Mouse (Mus musculus) right cerebral cortex, postnatal 14 days (tissue): ENCODE data around the gene Trpm8.

Experiments
- DNase-seq: peaks from one replicate; pipeline ENCODE4 v3.0.0; 2022

Trpm8 gene

DNA sequence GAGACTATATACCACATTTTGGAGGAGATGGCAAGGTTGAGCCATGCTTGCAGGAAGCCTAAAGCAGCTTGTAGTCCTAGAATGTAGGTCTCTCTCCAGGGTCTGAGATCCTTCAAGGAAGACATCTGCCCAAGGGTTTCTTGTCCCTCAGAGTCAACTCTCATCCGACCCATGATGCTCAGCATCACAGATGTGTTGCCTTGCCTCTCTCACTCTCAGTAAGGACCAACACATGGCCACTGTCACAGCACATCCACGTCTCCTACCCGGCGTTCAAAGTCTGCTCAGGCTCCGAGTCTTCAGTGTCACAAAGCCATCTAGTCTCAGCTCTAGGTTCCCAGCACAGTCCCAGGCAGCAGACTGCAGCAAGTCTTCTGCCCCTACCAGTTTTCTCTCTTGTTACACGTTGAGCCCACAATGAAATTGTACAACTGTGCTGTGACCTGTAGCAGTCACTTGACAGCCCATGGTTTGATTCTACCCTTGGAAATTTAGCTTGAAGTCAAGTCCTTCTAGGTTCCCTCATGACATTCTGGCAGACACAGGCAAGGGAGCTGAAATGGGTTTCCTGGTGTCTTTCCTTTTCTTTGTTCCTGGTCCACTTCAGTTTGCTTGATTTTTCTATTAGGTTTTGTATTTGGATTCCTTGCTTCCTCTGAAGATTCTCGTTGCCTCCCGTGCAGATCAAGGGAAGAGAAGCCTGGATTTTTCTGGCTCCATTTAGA lies 27.0 kb downstream of the Trpm8 start:
- DNase-seq, result no peak

DNA sequence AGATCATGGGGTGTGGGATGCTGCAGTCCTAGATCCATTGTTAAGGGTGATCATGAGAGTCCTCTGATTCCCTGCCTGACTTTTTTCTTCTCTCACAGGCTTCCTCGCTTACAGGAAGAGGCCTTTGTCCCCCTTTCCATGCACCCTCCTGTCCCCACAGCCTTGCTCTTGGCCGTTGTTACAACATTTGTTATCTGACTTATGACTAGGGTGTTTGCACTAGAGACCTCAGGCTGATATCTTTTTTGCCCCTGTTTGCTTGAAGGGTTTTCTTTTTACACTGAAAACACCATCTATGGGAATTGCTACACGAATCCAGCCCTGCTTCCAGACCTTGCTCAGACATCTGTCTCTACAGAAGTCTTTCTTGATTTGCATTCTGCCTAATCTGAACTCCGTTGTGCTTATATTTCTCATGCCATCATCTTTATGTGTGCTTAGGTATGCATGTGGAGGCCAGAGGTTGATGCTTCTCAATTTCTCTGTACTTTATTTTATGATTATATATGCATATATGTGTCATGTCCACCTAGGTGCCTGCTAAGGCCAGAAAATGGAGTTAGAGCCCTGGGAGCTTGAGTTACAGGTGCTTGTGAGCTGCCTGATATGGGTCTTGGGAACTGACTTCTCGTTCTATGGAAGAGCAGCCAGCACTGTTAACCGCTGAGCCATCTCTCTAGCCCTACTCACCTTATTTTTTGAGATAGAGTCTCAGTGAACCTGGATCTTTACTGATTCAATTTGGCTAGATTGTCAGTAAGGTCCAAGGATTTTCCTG lies 27.7 kb downstream of the Trpm8 start:
- no peak for DNase-seq

DNA sequence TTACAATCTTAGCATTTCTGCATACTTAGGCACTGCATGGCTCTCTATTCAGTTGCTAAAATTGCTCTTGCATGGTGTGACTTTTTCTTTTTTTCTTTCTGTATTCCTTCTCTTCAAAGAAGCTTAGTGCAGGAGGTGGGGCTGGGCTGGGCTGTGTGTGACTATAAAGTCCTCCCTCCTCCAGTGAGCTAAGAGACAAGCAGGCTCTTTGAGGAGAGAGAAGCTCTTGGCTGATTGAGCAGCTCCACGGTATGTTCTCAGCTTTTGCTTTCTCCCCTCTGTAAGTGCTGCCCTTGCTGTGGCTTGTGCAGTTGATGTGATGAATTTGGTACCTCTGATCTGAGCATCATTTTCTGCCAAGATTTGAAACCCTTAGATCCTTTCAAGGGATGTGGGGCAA lies 29.1 kb downstream of the Trpm8 start:
- no peak for DNase-seq

DNA sequence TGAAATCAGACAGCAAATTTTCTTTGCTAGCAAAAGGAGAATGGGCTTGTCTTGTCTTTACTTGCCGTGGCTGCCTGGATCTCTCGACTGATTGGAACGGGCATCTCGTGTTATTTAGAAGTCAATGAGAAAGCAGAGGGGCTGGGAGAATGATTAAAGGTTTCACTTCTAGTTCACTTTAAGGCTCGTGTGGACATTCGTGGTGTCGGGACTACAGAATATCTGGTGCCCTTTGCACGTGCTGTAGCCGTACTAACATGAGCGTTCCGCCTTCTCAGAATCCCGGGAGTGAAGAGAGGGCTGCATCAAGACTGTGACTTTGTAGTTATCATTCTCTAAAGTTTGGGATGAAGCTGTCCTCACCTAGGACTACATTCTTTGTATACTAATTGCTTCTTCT lies 29.7 kb downstream of the Trpm8 start:
- no peak for DNase-seq

DNA sequence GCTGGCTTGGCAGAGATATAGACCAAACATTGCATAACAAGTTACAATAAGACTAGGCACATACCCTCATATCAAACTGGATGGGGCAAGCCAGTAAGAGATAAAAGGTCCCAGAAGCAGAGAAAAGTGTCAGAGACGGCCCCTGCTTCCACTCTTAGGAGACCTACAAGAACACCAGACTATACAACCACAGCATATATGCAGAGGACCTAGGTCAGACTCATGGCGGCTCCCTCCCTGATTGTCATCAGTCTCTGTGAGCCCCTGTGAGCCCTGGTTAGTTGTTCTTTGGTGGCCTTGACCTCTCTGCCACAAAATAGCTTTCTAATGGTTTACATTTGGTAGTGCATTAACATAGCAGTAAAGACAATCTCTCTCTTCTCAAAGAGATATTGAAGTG lies 31.6 kb downstream of the Trpm8 start:
- DNase-seq, result no peak

DNA sequence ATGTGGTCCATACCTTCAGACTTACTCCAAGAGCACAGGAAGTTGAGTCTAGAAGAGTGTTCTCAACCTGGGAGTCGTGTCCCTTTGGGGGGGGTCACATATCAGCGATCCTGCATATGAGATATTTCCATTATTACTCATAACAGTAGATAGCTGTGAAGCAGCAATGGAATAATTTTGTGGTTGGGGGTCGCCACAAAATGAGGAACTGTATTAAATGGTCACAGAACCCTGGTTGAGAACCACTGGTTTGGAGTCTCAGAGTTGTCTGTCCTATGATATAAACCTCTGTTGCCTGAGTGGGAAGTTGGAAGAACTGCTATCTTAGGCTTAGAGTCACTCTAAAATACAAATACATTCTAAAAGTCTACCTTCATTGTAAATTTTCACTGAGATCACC lies 32.4 kb downstream of the Trpm8 start:
- no peak for DNase-seq

DNA sequence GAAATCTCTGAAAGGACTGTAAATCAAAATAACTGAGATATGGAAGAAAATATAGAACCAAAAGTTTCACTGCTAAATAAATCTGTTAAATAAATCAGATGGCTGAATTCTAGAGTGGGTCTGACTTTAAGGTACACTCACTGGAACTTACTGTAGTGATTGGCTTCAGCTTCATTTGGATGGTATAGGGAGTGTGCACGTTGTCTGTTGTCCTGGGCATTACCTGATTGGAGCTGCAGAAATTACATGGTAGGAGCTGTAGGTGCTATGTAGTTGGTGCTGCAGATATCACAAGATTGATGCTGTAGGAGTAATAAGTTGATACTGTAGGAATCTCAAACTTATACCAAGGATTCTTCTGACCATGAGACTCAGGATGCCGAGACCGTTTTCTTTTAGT lies 32.9 kb downstream of the Trpm8 start:
- no peak for DNase-seq

DNA sequence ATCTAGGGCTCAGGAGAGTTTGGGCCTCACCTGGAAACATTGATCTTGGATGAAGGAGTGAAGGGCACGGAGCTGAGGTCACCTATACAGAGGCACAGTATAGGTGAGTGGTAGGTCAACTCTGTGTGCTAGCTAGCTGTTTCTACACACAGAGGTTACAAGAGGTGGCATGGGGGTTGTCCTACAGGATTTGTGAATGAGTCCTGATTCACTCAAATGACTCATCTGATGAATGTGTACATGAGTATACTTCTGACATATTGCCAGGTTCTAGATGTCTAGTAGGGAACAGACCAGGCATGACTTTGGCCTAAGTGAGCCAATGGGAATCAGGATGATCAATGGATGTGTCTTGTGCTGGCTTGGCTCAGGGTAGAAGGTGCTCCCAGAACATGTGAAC lies 39.8 kb downstream of the Trpm8 start:
- DNase-seq, result no peak

DNA sequence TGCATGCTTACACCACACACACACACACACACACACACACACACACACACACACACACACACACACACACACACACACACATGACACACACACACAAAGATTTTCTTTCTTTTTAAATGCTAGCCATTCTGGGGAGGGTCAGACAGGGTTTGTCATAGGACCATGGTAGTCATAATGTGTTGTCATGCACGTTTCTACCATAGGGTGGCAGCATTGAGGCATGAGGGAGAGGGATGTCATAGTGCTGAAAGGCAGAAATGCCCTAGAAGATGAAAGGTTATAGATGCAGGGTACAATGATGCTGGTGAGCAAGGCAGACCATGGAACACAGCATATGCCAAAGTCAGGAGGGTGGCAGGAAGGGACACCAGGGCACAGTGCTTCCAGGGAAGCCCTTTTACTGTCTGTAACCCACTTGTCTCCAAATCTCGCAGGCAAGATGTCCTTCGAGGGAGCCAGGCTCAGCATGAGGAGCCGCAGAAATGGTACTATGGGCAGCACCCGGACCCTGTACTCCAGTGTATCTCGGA lies 41.1 kb downstream of the Trpm8 start:
- DNase-seq, result peak; percentile 73

DNA sequence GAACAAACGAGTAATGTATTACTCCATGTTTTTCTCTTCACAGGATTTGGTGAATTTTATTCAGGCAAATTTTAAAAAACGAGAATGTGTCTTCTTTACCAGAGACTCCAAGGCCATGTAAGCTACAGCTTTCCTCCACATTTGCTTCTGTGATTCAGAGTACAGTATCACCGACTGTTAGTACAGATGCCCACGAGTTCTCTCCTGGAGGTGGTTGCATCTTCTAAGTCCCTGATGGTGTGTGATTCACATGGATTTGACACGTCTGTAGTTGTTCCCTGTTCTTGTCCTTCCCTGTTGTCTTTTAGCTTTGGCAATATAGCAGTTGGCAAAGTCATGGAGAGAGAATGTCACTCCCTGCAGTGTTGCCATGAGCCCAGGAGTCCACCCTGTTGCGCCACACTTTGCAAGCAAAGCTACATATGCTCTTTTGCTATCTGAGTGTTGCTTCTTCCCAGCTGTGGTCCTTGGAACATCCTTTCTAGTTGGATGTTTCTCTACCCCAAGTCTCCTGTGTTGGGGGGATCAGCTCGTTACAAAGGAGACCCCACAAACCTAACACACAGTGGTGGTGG lies 43.4 kb downstream of the Trpm8 start:
- DNase-seq, result no peak

DNA sequence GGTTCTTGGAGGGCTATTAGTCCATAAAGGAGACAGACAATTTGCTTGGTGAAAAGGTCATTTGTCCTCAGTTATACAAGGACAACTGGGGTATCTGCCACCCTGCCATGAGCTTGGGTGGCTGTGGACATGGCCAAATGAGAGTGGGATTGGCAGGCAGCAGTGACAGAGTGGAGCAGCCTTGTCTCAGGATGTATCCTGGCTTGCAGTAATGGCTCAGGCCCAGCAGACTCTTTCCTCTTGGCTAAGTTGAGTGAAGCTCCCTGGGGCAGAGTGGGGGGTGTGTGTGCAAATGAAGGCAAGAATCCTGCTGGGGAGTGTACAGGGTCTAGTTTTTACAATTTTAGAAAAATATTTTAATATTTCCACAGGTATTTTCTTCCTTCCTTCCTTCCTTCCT lies 44.7 kb downstream of the Trpm8 start:
- no peak for DNase-seq

DNA sequence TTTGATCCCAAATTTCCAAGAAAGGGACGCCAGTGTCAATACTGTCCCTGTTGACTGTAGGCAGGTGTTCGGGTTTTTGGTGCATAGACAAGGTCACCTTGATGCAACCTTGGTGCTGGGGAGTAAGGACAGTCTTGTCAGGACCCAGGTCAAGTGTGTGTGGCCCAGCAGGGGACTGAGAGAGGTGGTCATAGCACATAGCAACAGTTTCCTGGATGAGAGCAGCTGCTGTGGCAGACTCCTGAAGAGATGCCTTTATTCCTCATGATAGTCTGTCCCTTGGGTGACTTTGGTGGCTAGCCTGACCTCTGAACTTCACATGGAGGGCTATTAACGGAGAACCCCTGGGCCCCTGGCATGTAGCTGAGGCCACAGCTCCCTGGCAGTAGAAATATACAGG lies 45.6 kb downstream of the Trpm8 start:
- no peak for DNase-seq

DNA sequence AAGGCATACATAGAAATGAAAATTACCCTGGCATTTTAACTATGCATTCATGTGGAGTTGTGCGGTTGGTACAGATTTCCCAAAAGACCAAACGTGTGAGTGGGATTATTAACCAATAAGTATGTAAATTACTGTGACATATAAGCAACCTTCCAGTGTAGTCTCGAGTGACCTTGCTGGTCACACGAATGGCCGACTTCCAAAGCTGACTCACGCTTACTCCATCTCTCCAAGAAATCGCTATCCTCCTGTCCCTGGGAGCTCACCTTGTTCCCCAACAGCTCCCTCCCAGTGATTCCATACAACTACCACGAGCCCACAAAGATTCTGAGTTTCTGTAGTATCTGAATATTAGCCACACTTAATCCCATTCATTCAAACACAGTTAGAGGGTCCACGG lies 62.0 kb downstream of the Trpm8 start:
- DNase-seq, result no peak

DNA sequence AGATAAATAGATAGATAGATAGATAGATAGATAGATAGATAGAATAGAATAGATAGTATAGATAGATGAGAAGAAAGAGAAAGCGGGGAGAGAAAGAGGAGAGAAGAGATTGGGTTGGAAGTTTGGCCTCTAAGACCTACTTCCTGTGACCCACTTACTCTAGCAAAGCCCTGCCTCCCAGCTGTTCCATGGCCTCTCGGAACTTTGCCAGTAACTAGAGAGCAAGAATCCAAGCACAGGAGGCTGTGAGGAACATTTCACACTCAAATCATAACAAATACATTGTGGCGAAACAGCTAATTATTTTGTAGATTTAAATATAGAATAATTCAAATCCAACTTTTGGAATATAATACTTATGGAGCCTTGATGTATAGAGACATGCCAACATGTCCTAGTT lies 65.2 kb downstream of the Trpm8 start:
- DNase-seq, result no peak

DNA sequence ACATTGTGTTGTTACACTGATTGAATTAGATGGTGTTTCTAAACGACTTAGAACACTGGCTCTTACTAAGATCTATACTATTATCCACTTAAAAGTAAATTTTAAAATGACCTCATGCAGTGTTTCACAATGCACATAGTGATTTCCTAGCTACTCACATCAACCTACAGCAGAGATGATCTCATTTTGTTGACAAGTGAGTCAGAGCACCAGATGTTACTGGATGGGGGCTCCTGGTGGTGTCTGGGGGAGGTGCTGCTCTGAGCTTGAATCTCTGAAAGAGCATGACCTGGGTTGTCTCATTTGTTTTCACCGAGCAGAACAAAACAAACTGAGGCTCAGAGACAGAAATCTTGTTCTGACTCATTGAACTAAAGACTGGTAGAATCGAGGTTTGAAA lies 68.1 kb downstream of the Trpm8 start:
- no peak for DNase-seq

DNA sequence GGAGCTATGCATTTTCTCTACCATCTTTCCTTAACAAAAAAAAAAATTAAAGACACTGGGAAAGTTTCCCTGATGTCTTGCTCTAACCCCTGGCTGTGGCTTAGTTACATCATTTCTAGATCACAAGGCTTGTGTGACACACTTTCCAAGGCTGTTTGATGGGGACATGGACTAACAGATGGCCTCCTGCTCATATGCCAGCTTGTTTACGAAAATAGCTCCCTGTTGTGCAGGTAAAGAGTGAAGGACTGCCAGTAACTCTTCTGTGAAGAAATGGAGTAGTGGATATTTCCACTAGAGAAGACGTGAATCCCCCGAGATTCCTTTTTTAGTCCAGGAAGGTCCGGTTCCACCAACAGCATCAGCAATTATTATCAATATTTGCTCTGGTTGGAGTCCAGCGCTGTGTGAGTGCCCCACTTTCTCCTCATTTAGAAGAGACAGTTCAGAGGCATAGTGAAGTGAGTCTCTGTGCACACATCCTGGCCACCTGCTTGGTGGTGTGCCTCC lies 71.1 kb downstream of the Trpm8 start:
- no peak for DNase-seq

DNA sequence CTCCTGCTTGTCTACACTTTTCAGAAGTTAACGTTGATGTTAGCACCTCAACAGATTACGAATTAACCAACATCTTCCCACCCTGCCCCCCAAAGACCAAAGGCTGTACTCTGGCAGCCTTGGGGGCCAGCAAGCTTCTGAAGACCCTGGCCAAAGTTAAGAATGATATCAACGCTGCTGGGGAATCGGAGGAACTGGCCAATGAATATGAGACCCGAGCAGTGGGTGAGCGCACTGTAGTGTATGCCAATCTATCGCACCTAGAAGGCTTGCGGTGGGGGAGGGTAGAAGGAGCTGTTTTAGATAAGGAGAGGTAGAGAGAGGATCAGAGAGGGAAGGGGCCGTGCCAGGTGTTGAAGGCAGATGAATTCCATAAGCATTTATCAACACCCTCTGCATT lies 73.3 kb downstream of the Trpm8 start:
- no peak for DNase-seq

DNA sequence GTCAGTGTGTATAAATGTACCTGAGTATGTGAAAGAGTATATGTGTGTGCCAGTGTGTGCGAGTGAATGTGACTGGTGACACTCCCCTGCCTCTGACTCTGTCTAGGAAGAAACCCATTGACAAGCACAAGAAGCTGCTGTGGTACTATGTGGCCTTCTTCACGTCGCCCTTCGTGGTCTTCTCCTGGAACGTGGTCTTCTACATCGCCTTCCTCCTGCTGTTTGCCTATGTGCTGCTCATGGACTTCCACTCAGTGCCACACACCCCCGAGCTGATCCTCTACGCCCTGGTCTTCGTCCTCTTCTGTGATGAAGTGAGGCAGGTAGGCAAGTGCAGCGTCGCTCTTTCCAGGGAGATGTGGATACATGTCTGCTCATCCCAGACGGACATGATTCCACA lies 77.6 kb downstream of the Trpm8 start:
- no peak for DNase-seq

DNA sequence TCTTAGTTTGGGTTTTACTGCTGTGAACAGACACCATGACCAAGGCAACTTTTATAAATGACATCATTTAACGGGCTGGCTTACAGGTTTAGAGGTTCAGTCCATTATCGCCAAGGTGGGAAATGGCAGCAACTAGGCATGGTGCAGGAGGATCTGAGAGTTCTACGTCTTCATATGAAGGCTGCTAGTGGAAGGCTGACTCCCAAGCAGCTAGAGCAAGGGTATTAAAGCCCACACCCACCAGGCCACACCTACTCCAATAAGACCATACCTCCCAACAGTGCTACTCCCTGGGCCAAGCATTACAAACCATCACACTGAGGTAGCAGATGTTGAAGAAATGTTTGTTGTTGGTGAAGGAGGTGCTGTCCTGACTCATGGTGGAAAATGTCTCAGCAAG lies 78.2 kb downstream of the Trpm8 start:
- no peak for DNase-seq

DNA sequence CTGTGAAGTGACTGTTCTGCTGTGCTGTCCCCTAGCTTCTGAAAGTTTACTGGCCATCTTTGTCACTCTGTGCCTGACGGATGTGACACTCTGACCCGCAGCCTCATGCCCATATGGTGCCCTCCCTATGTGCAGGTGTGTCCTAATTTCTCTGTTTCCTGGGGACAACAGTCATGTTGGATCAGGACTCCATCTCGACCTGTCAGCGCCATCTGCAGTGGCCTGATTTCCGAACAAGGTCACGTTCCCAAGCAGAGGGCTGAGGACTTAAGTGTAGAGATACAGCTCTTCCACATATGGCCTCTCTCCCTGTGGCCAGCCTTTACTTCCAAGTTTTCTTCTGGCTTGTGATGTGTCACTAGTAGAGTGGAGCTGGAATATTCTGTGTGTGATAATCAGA lies 79.2 kb downstream of the Trpm8 start:
- no peak for DNase-seq

DNA sequence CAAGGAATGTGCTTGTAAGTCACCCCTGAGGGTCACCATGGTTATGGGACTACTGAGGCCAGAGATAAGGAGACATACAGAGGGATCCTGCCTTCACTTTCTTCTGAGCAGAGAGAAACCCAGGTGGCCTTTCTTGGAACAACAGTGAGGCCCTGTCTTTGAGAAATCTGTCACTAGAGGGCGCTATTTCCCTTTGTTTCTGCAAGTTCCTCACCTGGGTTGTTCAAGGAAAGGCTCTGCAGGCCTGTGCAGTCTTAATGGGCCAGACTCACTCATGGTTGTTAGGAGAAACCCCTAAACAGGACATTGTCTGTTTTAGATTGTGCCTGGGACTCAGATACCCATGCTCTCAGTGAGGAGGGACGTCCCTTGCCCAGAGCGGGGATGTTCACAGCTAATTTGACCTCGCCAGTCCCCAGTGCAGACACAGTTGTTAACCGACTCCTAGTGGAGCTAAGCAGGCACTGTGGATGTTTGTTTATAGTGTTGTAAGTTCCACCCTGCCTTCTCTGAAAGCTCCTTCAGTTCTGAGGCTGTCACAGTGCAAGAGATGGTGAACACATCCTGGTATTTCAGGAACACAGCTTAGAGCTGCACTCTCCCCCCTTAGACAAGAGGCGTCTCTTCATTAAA lies 80.1 kb downstream of the Trpm8 start:
- peak; percentile 67 for DNase-seq

DNA sequence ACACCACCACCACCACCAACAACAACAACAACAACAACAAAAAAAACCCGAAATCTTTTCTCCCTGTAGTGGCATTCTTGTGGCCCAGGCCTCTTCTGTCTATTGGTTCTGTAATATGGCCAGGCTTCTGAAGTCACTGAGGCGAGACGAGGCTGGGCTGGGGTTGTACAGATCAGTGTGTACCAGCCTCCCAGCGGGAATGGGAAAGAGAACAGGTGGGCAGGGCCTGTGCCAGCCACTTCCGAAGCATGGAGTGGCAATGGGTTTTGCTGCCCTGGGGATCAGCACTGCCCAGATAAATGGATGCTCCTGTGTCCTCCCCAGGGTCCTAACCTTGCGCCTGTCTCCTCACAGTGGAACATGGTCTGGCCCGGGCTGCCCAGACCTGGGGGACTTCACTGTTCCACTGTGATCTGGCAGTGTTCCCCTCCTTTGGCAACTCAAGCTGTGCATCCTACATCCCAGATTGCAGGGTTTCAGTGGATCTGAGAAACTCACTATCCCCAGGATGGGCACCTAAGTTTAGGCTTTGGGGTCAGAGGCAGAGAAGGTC lies 80.7 kb downstream of the Trpm8 start:
- DNase-seq, result no peak

DNA sequence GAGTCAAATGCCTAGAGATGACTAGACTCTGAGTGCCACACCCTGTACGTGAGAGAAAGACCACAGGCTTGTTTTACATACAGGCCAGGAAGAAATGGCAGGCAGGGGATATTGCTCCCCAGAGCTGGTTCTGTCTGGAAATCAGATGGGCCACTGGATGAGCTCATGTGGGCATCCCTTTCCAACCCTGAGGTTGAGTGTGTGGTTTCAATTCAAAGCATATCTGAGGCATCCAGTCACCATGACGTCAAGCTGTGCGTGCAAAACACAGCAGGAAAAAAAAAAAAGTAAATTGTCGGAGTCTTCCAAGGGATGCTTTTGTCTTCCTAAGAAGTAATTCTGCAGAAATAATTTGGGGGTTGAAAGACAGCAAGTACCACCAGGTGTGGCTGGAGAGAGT lies 83.6 kb downstream of the Trpm8 start:
- no peak for DNase-seq
